Mouse (Mus musculus) testis, postnatal 14 days (tissue): Measurements from ENCODE around the gene Col9a2.
A peak's percentile ranks its signal among the peaks of the same experiment; 100 is the strongest.
"Not testable (repeated sequence)": the region's sequence is repeated elsewhere in the genome, so short reads cannot be mapped to it uniquely, and the experiment has no call there.

ENCODE experiments used
- DNase-seq: peaks from one replicate; pipeline ENCODE4 v3.0.0; 2021; ENCODE audit warnings: low spot score

The Col9a2 gene

DNA sequence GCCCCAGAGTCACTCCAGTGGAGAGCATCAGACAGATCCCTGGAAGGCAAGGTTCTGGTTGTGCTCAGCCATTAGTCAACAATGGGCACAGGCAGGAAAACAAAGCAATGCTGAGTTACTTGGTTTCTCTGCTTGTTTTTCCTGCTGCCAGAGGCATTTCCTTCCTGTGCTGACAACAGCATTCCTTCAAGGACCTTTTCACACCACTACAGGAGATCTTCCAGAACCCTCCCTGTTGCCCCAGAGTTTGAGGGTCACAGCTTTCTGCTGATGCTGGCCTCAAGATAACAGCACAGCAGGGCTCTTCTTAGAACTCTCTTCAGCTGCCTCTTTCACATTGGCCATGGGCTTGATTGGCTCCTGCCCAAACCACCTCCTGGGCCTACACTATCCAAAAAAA is 17.3 kb upstream of the Col9a2 start:
- DNase-seq = no peak

DNA sequence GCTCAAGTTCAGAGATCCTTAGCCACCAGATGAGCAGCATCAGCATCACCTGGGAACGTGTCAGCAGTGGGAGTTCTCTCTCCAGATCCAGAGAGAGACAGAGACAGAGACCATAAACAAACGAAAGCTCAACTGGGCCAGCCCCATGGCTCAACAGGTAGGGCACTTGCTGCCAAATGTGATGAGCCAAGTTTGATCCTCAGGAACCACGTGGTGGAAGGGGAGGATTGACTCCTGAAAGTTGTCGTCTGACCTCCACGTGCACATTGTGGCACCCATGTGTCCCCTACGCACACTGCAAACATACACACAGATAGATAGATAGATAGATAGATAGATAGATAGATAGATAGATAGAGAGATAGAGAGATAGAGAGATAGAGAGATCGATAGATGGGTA is 15.7 kb upstream of the Col9a2 start:
- no peak for DNase-seq

DNA sequence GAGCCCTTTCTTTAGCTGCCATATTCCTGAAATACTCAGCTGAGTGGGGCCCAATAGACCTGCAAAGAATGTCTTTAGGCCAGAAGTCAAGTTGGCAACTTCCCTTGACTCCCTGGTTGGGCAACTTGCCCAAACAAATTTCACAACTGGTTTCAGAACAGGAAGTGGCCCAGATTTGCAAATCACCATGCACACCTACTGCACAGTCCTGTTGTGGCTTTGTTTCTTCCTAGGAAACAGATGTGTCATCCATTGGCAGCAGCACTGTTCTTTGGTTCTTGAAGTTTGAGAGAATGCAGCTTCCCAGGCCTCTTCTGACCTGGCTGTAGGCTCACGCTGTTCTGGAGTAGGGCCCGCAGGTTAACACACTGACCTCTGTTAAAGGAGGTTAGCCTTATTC is 15.2 kb upstream of the Col9a2 start:
- DNase-seq = no peak

DNA sequence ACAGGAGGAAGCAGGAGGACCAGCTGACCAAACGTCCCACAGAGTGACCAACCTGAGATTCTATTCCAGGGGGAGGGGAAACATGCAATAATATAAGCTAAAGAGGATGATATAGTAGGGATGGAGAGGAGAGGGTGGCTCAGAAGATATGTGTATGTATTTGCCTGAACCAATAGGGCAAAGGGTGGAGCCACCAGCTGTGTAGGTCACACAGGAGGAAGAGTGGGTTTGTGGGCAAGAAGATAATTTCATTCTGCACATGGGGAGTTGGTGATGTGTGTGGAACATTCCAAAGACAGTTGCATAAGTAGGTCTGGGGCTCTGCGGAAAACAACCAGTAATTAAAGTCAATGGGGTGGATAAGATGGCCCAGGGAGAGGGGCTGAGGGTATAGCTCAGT is 13.5 kb upstream of the Col9a2 start:
- DNase-seq = no peak

DNA sequence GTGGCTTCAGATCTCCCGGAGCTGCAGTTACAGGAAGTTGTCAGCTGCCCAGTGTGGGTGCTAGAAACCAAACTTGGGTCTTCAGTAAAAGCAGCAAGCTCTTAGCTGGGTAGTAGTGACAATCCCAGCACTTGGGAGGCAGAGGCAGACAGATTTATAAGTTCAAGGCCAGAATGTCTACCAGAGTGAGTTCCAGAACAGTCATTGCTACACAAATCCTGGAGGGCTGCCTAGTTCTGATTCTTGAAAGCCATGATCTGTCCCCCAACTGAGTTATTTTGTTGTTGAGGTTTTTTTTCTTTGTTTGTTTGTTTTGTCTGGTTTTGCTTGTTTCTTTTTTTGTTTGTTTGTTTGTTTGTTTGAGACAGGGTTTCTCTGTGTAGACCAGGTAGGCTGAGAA is 11.0 kb upstream of the Col9a2 start:
- no peak for DNase-seq

DNA sequence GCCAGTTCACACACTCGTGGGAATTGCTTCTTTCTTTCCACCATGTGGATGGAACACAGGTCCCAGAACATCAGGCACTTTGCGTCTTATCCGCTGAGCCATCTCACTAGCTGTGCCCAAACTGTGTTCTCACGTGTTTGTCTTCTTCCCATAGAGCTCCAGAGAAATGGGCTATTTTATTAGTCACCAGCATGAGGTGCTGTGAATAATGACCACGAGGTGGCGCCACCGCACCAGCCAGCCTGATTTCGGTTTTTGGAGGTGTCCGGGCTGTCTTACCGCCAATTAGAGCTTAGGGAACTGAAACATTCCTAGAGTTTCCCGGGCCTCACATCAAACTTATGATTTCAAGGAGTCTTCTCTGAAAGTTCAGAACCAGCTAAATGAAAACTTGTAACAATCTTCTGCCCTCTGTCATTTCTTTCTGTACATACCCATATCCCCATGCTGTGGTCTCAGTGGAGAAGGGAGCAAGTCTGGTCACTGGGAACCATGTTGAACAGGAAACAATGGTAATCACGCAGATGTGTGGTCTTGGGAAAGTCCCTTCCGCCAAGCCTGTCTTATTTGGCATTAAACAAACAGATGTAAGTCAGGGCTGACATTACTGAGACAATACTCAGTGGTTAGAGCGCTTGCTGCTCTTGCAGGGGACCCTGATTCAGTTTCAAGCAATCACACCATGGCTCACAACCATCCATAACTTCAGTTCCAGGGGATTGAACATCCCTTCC is 10.4 kb upstream of the Col9a2 start:
- DNase-seq = peak; percentile 50

DNA sequence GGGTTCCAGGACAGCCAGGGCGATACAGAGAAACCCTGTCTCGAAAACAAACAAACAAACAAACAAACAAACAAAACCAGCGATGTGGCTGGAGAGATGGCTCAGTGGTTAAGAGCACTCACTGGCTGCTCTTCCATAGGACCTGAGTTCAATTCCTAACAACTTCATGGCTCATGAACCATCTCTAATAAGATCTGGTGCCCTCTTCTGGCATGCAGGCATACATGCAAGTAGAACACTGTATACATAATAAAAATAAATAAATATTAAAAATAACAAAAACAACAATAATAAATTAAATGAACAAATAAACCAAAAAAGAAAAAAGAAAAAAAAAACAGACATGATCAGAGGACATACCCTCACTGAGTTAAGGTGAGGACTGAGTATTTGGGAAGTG is 9.6 kb upstream of the Col9a2 start:
- DNase-seq = no peak

DNA sequence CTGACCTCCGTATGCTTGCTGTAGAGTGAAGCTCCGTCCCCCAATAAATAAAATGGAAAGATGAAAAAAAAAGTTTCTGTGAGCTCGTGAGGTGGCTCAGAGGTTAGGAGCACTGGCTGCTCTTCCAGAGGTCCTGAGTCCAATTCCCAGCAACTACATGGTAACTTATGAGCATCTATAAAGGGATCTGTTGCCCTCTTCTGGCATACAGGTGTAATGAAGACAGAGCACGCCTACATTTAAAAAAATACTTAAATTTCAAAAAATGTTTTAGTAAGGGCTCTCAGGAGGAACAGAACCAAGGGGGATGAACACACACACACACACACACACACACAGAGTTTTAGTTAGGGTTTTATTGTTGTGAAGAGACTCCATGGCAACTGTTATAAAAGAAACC is 7.7 kb upstream of the Col9a2 start:
- DNase-seq = no peak

DNA sequence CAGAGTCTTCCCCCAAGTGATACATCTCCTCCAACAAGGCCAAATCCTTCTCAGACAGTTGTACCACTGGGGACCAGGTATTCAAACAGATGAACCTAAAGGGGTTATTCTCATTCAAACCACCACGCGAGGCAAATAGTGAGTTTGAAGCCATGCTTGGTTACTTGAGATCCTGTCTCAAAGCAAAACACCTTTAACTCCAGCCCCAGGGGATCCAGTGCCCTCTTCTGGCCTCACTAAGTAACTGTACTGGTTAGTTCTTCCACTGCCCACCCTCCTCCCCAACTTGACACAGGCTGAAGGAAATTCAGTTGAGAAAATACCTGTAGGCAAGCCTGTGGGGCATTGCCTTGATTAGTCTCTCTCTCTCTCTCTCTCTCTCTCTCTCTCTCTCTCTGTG is 6.2 kb upstream of the Col9a2 start:
- no peak for DNase-seq

DNA sequence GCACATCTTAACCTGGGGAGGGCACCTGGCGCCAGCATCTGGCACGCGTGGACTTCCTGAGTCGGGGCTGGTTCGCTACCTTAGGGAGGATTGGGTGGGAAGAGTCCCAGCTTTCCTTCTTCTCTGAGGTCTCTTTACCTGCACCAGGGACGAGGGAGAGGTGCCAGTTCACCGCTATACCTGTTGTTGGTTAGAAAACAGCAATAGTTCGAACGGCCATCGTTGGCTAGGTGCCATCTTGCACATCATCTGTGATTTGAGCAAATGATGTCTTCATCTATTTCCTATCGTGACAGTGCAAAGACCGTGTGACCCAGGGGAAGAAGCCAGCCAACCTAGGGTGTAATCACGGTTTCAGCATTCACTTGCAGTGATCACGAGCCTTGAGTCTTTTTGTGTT is 1.1 kb downstream of the Col9a2 start:
- DNase-seq = no peak

DNA sequence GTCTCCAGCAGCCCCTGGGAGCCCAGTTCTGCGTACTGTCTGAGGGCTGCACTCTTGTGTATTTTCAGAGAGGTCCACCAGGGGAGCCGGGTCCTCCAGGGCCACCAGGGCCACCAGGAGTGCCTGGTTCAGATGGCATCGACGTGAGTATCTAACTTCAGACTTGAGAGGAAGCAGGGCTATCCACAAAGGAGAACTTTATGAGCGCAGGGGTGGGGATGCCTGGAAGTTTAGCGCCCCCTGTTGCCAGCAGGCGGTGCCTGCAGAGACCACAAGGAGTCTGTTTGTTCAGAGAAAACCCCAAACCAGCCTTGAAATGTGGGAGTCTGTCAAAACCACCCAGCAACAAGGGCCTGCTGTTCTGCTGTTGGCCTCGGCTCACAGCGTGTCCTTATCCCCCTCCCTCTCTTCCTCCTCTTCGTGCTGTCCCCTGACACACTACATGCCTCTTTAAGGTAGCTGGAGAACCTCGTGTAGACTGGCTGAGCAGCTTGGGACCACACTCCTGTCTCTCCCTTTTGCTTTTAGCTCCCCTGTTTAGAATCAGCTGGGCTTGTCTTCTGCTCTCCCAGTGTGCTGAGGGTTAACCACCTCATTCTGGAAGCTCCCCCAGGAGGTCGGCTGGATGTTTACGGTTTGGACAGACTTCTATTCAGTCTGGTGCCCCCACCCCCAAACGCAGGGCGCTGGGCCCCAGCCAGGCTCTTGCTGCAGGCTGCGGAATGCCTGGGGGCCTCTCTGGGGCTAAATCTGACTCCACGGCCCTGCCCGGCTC is 1.9 kb downstream of the Col9a2 start:
- peak; percentile 63 for DNase-seq

DNA sequence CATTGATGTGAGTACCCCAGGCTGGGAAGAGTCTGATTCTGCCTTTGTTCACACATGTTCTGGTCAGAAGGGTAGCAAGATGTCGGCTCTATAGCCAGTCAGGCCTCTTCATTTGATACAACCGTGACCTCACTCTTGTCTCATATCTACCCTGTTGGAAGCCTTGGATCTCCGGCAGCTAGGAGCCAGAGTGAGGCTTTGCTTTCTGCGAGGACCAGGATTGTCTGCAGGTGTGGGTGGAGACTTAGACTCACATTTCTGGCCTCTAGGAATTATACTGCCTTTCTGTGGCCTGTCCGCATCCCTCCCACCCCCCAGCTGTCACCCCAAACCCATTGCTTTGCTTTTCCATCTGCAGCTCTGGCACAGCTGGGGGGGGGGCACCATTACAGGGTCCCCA is 3.3 kb downstream of the Col9a2 start:
- DNase-seq = no peak

DNA sequence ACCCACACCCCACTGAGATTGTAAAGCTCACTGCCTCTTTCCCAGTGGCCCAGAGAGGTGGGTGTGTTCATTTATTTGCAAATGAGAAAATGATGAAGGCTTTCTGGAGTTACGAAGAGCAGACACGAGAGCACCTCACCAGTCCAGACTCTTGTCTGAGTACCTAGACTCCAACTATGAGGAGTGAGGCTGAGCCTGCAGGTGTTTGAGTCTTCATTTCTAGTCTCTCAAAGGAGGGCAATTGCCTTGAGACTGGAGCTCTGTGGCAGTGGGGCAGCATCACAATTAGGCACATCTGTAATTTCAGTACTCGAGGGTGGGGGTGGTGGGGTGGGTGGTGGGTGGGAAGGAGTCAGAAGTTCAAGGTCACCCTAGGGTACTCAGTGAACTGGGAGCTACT is 3.8 kb downstream of the Col9a2 start:
- DNase-seq = no peak

DNA sequence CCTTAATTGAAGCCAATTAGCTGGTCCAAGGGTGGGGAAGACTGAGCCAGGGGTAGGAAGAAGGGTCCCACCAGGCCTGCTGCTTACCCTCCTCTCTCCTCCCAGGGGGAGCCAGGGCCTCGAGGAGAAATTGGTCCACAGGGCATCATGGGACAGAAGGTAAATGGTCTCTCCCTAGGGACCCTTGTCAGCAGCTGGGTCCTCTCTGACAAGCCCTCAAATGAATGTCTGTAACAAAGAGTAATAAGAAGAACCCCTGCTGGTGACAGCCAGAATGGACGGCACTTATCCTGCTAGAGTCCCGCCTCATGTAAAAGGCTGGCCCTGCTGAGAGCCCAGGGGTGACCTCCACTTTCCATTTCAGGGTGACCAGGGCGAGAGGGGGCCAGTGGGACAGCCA is 12.7 kb downstream of the Col9a2 start:
- no peak for DNase-seq

DNA sequence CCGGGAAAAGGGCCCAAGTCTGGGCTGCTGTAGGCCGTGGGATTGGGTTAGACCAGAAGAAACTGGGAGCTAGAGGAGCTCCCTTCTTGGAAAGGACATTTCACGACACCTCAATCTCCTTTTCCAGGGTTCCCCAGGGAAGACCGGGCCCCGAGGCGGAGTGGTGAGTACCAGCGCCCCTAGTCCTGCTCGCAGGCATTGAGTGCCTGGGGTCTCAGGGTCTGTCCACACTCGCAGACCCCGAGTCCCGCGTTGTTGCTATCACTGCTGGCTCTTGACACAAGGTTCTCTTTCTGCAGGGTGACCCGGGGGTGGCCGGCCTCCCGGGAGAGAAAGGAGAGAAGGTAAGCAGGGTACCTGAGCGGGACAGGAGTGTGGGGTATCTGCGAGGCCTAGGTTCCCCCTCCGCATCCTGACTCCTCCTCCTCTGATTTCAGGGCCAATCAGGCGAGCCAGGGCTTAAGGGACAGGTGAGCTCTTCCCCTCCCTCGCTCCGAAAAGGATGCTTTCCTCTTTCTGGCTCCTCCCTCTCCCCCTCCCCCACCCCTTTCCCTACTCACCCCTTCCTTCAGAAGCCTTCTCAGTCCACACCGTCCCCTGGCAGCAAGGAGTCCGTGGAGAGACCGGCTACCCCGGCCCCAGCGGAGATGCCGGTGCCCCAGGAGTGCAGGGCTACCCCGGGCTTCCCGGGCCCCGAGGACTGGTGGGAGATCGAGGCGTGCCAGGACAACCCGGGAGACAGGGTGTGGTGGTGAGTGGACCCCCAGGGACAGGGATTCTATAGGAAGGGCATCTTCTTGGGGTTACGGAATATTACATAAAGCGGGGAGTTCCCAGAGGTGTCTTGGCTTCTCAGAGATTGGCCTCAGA is 13.5 kb downstream of the Col9a2 start:
- DNase-seq = peak; percentile 13

DNA sequence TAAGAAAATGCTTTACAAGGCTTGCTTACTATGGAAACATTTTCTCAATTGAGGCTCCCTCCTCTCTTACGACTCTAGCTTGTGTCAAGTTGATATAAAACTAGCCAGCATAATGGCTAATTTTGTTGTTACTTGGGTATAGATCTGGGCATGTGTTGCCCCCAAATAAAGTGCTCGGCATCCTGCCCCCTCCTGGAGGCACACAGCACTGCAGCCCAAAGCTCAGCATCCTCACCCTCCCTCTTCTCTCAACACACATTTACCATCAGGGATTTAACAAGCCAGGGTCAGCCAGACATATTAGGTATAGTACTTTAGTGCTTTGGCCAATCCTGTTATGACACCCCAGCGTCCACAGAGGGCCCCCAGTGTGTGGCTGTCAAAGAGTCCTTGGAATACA is 17.2 kb downstream of the Col9a2 start:
- DNase-seq = no peak

DNA sequence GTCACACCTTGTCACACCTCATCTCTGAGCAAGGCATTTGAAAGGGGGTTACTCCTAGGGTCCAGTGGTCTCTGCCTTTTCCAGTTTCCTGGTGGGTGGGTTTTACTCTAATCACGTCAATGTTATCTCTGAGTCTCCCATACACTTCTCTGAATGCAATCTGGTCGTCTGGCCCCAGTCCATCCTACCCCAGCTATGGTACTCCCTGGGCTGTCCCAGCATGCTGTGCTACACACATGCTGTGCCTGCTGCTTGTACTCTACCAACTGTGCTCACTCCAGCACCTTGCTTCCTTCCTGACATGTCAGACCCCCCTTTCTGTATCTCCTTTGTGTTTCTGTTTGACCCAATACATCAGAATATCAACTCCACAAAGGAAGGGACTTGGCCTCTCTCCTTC is 17.8 kb downstream of the Col9a2 start:
- DNase-seq = no peak

DNA sequence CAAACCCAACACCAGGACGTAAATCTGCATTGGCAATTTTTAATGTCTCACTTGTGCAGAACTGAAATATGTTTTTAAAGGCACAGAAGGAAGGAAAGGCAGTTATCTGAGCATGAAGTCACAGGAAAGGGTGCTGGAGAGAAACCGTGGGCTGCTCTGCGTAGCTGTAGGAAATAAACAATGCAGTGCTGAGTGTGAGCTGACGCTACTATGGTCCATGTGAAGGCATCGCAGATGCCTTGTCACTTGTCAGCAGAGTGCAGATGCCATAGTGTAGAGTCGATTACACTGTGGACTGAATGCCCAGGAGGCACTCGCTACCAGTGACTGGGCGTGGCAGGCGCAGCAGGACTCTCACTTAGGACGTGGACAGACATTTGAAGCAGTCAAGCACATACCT is 20.0 kb downstream of the Col9a2 start:
- DNase-seq = not testable (repeated sequence)

DNA sequence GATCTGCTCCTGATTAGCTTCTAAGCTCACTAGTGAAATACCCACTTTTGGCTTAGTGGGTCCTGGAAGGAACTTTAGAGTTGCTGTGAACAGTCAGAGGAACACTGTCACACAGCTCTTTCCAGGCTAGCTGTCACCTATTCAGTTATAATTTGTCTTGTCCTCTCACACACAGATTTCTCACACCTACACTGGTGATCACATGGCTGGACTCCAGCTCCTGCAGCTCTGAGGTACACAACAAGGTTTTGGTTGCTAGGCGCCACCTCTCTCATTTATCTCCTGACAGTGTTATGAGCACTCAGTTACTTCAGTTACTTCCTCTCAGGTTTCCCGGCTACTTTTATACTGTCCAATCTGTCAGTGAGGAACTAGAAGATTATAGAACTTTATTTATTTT is 26.2 kb downstream of the Col9a2 start:
- no peak for DNase-seq

DNA sequence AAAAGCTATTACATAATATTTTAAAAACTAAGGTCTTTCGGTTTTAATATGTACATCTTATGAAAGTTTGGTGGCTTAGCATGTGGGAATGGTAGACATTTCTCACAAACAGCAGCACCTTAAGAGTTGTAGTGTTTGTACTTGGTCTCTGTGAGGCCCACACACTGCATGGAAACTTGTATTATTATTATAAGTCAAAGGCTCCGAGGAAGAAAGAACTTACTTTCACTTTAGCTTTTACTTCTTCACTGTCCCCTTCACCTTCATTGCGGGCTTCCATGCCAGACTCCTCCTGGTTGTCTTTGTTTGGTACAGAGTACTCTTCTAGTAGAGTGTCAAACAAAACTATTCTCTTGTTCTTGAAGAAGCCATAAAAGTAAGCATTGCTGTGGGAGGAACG is 35.1 kb downstream of the Col9a2 start:
- DNase-seq = no peak

DNA sequence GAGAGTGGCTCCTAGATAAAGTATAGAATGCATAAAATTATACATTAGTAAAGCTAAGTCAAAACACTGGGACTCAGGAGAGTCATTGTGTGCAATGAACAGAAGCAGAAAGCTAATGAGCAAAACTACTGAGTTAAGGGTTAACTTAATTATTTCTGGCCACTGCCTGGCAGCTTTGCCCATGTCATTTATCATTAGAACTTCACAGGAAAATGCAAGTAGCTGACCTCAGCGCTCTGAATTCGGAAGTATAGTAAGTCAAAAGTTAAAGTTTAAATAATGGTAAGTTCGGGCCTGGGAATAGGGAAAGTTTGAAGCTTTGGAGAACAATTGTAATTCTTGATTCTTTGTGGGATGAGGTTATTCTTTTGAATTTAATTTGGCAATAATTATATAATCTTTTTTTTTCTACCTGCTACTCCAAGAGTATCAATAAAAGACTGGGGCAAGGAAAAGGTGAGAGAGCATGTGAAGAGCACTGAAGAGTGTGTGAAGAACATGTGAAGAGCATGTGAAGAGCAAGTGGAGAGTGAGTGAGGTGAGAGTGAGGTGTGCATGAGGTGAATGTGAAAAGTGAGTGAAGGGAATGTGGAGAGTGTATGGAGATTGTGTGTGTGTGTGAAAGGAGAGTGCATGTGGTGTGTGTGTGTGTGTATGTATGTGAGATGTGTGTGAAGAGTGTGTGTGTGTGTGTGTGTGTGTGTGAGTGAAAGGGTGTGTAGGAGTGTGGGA is 38.9 kb downstream of the Col9a2 start:
- no peak for DNase-seq

DNA sequence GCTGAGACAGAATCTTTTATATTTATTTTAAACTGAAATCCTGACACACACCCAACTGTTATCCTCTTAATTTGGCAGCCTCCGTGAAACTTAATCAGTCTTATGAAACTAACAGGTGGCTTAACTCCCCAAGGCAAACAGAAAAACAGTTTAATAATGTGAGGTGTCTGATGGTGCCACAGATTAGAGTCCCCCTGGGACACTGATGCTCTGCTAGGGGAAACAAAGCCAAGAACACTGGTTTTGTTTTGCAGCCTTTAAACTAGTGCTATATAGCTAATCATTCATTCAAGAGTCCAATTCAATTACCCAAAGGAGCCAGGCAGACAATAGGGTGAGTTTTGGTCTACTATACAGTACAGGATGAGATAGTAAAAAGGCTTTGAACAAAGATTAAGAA is 41.2 kb downstream of the Col9a2 start:
- no peak for DNase-seq
